Comparison of ENCODE assay signal across 35 mouse cellular contexts in the genomic region with DNA sequence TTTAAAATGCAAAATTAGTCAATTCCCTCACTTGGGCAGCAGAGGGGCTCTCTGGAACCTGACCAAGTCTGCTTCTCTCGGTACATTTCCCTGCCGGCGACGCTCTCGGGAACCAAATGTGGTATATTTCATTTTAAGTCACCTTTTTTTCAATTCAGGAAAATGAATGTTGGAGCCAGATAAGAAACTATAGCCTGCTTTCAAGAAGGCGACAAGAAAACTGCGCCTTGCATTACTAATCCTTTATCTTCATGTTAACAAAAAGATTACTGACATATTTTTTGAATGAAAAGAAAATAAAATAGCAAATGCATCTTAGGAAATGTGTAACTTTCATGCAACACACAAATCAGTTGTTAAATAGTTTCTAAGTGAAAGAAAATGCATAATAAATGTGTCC.
"Had no signal": no experiment of that assay in that cellular context is flagged by ENCODE, and none has a peak within 500 bp of the region (broad histone marks: within the 10 kb centered on the region; RNA-seq: fewer than 3 reads in every experiment).

No protein-coding gene starts in this region.

- H3K27ac ChIP-seq: heart, embryonic 10.5 days; heart, embryonic 13.5 days; heart, embryonic 15.5 days; hindbrain, embryonic 10.5 days; hindbrain, embryonic 12.5 days; hindbrain, embryonic 13.5 days; hindbrain, embryonic 14.5 days; hindbrain, embryonic 15.5 days; hindbrain, postnatal 0 days; intestine, embryonic 15.5 days; kidney, embryonic 15.5 days; kidney, postnatal 0 days; layer of hippocampus, adult 2 months had no signal

- H3K9me3 ChIP-seq: heart, embryonic 10.5 days; heart, embryonic 12.5 days; heart, embryonic 13.5 days; heart, embryonic 15.5 days; hindbrain, embryonic 10.5 days; hindbrain, embryonic 12.5 days; hindbrain, embryonic 13.5 days; hindbrain, embryonic 15.5 days; intestine, embryonic 15.5 days; kidney, embryonic 15.5 days had no signal

- H3K4me3 ChIP-seq: heart, embryonic 10.5 days; heart, embryonic 12.5 days; heart, embryonic 13.5 days; heart, embryonic 15.5 days; hindbrain, embryonic 10.5 days; hindbrain, embryonic 12.5 days; hindbrain, embryonic 13.5 days; hindbrain, embryonic 15.5 days; intestine, embryonic 15.5 days; kidney, embryonic 15.5 days; layer of hippocampus, adult 2 months had no signal

- H3K9ac ChIP-seq: heart, embryonic 12.5 days; heart, embryonic 13.5 days; heart, embryonic 15.5 days; hindbrain, embryonic 12.5 days; hindbrain, embryonic 13.5 days; hindbrain, embryonic 14.5 days; hindbrain, embryonic 15.5 days; intestine, embryonic 15.5 days; kidney, embryonic 15.5 days had no signal

- ATAC-seq: hindbrain, embryonic 16.5 days; hindbrain, postnatal 0 days; inflammation-experienced regulatory T-cells, adult 6 months; intestine, embryonic 15.5 days; intestine, embryonic 16.5 days; intestine, postnatal 0 days had no signal

- H3K4me2 ChIP-seq: heart, embryonic 11.5 days; heart, embryonic 12.5 days; heart, embryonic 13.5 days; heart, embryonic 15.5 days; hindbrain, embryonic 12.5 days; hindbrain, embryonic 13.5 days; hindbrain, embryonic 14.5 days; hindbrain, embryonic 15.5 days; intestine, embryonic 15.5 days; kidney, embryonic 15.5 days had no signal

- DNase-seq: heart, postnatal 10 days; heart, postnatal 14 days; heart, postnatal 36 days; heart, postnatal 4 days; kidney, adult 11 months; kidney, adult 18-20 months; kidney, adult 2 months; kidney, adult 8-10 months; kidney, adult 9 months; kidney, postnatal 10 days; kidney, postnatal 14 days; kidney, postnatal 25 days; kidney, postnatal 36 days; kidney, postnatal 4 days; layer of hippocampus, adult 9-11 months; layer of hippocampus, postnatal 36 days had no signal

- H3K36me3 ChIP-seq: heart, embryonic 10.5 days; heart, embryonic 12.5 days; heart, embryonic 13.5 days; heart, embryonic 15.5 days; hindbrain, embryonic 10.5 days; hindbrain, embryonic 12.5 days; hindbrain, embryonic 13.5 days; hindbrain, embryonic 15.5 days; intestine, embryonic 15.5 days; kidney, embryonic 15.5 days had no signal

- H3K4me1 ChIP-seq: heart, embryonic 12.5 days; heart, embryonic 13.5 days; heart, embryonic 15.5 days; hindbrain, embryonic 12.5 days; hindbrain, embryonic 13.5 days; hindbrain, embryonic 15.5 days; intestine, embryonic 15.5 days had no signal

- H3K27me3 ChIP-seq: heart, embryonic 13.5 days; heart, embryonic 15.5 days; hindbrain, embryonic 12.5 days; hindbrain, embryonic 15.5 days; intestine, embryonic 15.5 days; kidney, embryonic 15.5 days had no signal
